Mouse (Mus musculus) monocyte, adult 2 months (primary cell): Measurements from ENCODE around the gene Cypt12.

Experiments
- DNase-seq, 2 experiments: peaks; one replicate each; pipeline ENCODE4 v3.0.0; 2022; ENCODE audit warnings: low spot score in 2 of 2, low read depth in 1 of 2

Gene Cypt12

DNA sequence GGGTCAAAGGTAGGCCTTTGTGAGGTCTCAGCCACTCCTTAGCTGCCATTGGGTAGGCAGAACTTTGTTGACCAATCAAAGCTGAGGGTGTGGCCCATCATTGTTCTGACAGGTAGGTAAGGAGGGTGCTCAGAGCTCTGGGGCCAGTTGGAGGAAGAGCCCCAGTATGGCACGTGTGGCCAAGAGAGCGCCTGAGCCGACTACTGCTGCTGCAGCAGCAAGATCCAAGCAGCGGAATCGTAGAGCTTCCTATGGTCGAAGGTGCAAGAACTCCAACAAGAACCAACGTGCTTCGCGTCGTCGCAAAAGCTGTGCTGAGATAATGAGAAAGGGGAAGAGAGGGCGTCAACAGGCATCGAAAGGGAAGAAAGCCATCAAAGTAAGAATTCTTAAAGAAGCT, at the start of gene Cypt12:
TSS of gene Cypt12 (plus strand) at position 112 of the 400 bp plus-strand sequence.
- DNase-seq, result no peak

GRCm38 (mm10) chr3:17913796-17914195, 34.4 kb upstream of the Cypt12 start:
- DNase-seq, result no peak

GRCm38 (mm10) chr3:17940206-17940605, 8.0 kb upstream of the Cypt12 start:
- no peak for DNase-seq
